Mouse (Mus musculus): ENCODE results near the gene Gm13084. TPM values are rescaled to one million over a fixed set of nuclear protein-coding genes. Genes with fewer than 3 reads are reported as not detected.
"Not testable (repeated sequence)": the region's sequence is repeated elsewhere in the genome, so short reads cannot be mapped to it uniquely, and the experiment has no call there.

The Gm13084 gene
- not detected in 2 replicates for polyA plus RNA-seq (2012; ENCODE audit: insufficient read depth, insufficient read length, missing spikeins)

GRCm38 (mm10) chr4:143815993-143816392, at the start of gene Gm13084:
TSS of gene Gm13084 (minus strand) at chr4:143816093.
- no peak within 1 kb of the TSS for H3K27ac ChIP-seq (ENCODE audit: insufficient read depth, low read depth, low read length)
- no peaks in the 10 kb centered on the region for H3K4me1 ChIP-seq (ENCODE audit: control insufficient read depth, insufficient read depth, low read length)
- H3K4me3 ChIP-seq (ENCODE audit: insufficient read depth, low read length): no peak within 1 kb of the TSS
- no peak for TF ChIP-seq CTCF (IDR thresholded peaks at IDR 0.05; ENCODE audit: low read depth, low read length)
- TF ChIP-seq POLR2A (IDR thresholded peaks at IDR 0.05; ENCODE audit: borderline replicate concordance, low read depth, low read length): no peak

- not testable (repeated sequence) for H3K4me3 ChIP-seq (ENCODE audit: insufficient read depth, low read length); H3K27ac ChIP-seq (ENCODE audit: insufficient read depth, low read depth, low read length)
These were observed 30.3 kb upstream of the Gm13084 start, which contains the start of gene Gm13103 for GRCm38 (mm10) chr4:143846197-143846596. TSS of gene Gm13103 (plus strand) at chr4:143846497.

GRCm38 (mm10) chr4:143789052-143789451, 26.8 kb downstream of the Gm13084 start, which contains the start of gene Gm13023:
TSS of gene Gm13023 (plus strand) at chr4:143789352.
- H3K27ac ChIP-seq (ENCODE audit: insufficient read depth, low read depth, low read length); H3K4me1 ChIP-seq (ENCODE audit: control insufficient read depth, insufficient read depth, low read length); H3K4me3 ChIP-seq (ENCODE audit: insufficient read depth, low read length): not testable (repeated sequence)

More at GRCm38 (mm10) chr4:143846197-143846596, 30.3 kb upstream of the Gm13084 start, which contains the start of gene Gm13103:
- H3K4me1 ChIP-seq (ENCODE audit: control insufficient read depth, insufficient read depth, low read length): not testable (repeated sequence)

Other genes starting within 250 kb of the Gm13084 start
- gene Gm13083, start 201.1 kb downstream of the Gm13084 start, polyA plus RNA-seq (2012; ENCODE audit: insufficient read depth, insufficient read length, missing spikeins): not detected in 2 replicates
- gene Gm13088, start 158.8 kb downstream of the Gm13084 start, polyA plus RNA-seq (2012; ENCODE audit: insufficient read depth, insufficient read length, missing spikeins): not detected in 2 replicates
- gene Gm13089, start 113.4 kb downstream of the Gm13084 start, polyA plus RNA-seq (2012; ENCODE audit: insufficient read depth, insufficient read length, missing spikeins): not detected in 2 replicates
- not detected in 2 replicates for gene Gm13078, start 96.6 kb downstream of the Gm13084 start, polyA plus RNA-seq (2012; ENCODE audit: insufficient read depth, insufficient read length, missing spikeins)
- not detected in 2 replicates for gene Gm13023, start 26.7 kb downstream of the Gm13084 start, polyA plus RNA-seq (2012; ENCODE audit: insufficient read depth, insufficient read length, missing spikeins)
- 1.0 TPM in 1 of 2 replicates, not detected in the other for gene Gm13103, start 30.4 kb upstream of the Gm13084 start, polyA plus RNA-seq (2012; ENCODE audit: insufficient read depth, insufficient read length, missing spikeins)
- not detected in 2 replicates for gene Pramef6, start 84.3 kb upstream of the Gm13084 start, polyA plus RNA-seq (2012; ENCODE audit: insufficient read depth, insufficient read length, missing spikeins)
- not detected in 2 replicates for gene Pramef25, start 134.9 kb upstream of the Gm13084 start, polyA plus RNA-seq (2012; ENCODE audit: insufficient read depth, insufficient read length, missing spikeins)
- not detected in 2 replicates for gene Gm13101, start 150.9 kb upstream of the Gm13084 start, polyA plus RNA-seq (2012; ENCODE audit: insufficient read depth, insufficient read length, missing spikeins)
- not detected in 2 replicates for gene Pramef17, start 178.3 kb upstream of the Gm13084 start, polyA plus RNA-seq (2012; ENCODE audit: insufficient read depth, insufficient read length, missing spikeins)
- not detected in 2 replicates for gene Pramel4, start 243.0 kb upstream of the Gm13084 start, polyA plus RNA-seq (2012; ENCODE audit: insufficient read depth, insufficient read length, missing spikeins)

All from bone marrow macrophage, adult 2 months (primary cell).